Mouse (Mus musculus) adrenal gland, adult 18-20 months (tissue): ENCODE results near the gene Xpnpep3. TPM values are rescaled to one million over a fixed set of nuclear protein-coding genes. Genes with fewer than 3 reads are reported as not detected.

Source experiments
- DNase-seq, 2 experiments: peaks; one replicate each; pipeline ENCODE4 v3.0.0; 2021 to 2022; ENCODE audit warnings: low spot score in 2 of 2
- long read RNA-seq, 2 experiments: library from polyadenylated mRNA; stranded (forward); transcript quantifications; one replicate each; pipeline ENCODE4 v2.0.0; 2021
- total RNA-seq, 2 experiments: library from RNA; stranded (reverse); gene quantifications; 1 replicate in 1 of 2; 2 replicates in 1 of 2; pipeline ENCODE4 v1.2.3; 2021

The Xpnpep3 gene
- total RNA-seq, result 10 to 100 TPM; 28.0 to 30.1 TPM
- long read RNA-seq, experiment 1, full-length matches to known transcripts, result 2 of 10 reads
- long read RNA-seq, experiment 1, partial matches to known transcripts, result 2 of 10 reads
- long read RNA-seq, experiment 1, other reads (novel, unspliced or antisense), result 6 of 10 reads
- long read RNA-seq, experiment 2, full-length matches to known transcripts, result 13 of 24 reads
- long read RNA-seq, experiment 2, partial matches to known transcripts, result 1 of 24 reads
- long read RNA-seq, experiment 2, other reads (novel, unspliced or antisense), result 10 of 24 reads

DNA sequence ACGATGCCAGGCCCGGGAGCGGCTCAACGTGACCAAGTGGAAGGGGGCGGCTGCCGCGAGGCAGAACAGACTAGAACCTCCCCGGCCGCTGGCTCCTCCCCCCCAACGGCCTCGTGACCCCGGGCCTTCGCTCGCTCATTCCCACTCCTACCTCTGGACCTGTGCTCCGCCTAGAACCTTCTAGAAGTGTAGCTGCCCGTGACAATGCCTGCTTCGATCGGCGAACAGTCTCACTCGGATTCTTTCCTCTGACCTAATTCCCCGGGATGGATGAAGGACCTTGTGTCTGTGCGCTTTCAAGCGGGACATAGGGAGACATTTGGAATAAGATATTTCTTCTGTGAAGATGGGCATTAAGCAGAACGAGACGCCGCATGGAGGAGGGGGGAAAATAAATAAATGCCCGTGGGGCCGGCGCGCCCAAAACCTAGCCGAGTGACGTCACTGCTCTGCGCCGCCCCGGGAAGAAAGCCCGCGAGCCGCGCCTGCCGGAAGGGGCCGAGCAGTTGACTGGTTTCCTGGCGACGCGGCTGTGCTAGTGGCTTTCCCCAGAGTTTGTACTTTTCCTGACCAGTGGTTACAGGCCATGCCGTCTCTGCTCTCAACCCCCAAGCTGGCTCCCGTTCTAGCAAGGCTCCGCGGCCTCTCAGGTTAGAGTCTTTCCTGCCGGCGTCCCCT lies at the start of gene Xpnpep3, which contains the start of gene St13:
TSS of gene Xpnpep3 (plus strand) at position 501 of the 678 bp plus-strand sequence.
TSS of gene St13 (minus strand) at position 440 of the 678 bp plus-strand sequence.
- DNase-seq, result peak; percentile 100

DNA sequence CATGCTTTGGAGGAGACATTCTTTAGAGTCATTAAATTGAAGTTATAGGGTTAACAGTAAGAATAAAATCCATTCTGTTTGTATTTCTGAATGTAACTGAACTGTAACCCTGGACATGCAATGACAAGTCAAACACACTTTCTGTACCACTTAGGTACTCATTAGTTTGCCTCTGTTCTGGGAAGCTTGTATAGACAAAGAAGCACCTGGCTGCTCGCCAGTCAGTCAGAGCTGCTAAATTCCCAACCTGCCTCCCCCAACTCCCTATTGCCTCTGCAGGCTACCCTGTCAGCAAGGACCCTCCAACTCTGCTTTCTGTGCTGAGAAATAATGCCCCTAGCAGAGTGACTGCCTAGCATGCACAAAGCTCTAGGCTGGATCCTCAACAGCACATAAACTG lies 49.5 kb upstream of the Xpnpep3 start:
- DNase-seq, result no peak

DNA sequence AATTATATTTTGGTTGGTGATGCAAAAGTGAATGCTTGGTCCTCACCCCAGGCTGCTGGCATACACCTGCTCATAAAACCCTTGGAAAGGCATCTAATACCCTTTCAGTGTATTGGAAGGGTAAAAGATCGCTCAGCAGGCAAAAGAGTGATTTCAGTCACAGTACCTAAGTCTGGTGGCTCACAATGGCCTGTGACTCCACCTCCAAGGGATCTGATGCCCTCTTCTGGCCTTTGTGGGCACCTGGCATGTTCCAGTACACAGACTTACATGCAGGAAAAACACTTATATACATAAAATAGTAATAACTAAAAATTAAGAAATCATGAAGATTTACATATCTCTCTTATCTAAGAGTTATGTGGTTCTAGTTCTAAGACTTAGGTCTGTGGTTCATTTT lies 47.3 kb upstream of the Xpnpep3 start:
- no peak for DNase-seq

DNA sequence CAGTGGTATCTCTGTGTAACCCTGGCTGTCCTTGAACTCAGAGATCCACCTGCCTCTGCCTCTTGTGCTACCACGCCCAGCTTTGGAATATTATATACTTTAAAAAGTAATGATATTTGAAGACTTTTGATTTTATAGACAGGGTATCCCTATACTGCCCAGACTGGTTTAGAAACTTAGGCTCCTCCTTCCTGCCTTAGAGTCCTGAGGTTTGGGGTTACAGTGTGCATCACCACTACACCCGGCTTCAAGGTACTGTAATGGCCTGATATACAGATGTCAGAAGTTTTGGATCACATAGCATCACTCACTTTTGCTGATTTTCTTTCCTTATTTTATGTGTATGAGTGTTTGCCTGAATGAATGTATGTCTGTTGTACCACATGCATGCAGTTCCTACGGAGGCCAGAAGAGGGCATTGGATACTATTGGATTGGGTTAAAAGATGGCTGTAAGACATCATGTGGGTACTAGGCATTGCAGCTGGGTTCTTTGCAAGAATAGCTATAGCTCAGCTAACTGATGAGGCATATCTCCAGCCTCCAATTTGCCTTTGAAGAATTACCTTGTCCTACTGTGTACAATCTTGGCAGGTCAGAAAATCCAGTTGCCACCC lies 44.7 kb upstream of the Xpnpep3 start:
- DNase-seq, result peak in 1 of 2 experiments; percentile 60

DNA sequence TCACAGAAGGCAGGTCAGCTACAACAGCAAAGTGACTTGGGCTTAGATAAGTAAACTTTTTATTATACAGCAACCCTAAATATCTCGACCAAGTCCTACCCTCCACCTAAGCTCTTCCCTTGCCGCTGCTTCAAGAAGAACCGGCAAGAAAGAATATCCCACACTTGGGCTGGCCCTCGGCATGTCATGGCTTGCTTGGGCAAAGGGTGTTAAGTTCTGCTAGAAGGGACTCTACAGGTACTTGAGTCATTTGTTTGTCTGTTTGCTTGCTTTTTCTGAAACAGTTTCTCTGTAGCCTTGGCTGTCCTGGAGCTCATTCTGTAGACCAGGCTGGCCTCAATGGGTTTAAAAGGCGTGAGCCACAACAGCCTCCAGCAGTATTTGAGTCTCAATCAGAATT lies 43.0 kb upstream of the Xpnpep3 start:
- DNase-seq, result no peak

DNA sequence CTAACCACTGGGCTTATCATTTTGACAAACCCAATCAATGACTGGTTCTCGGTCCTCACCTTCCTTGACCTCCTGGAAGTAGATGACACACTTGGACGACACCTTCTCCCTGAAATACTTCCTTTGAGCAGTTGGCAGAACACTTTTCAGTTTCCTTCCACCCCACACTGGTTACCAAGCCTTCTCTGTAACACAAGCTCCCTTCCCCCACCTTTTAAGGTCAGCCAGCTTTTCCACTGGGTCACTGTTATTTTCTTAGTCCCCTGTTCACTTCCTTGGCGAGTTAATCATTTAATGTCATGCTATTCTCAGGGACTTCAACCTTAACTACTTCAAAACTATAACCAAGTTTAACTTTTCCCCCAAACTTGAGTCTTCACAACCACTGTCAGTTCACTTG lies 41.0 kb upstream of the Xpnpep3 start:
- no peak for DNase-seq

DNA sequence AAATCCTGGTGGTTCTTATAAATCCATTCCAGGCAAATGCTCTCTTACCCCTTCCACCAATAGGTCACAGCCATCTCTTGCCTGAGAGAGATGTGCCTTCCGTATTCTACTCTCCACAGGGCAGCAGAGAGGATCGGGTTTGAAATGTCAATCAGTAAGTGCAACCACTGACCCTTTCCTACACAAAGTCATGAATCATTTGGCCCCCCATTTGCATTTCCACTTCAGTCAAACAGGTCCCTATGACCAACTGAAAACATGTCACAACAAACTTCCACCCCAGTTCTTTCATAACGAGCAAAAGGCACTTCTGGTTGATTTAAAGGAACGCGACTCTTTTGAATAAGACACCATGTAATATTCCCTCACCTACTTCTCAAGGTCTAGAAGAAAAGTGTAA lies 40.5 kb upstream of the Xpnpep3 start:
- no peak for DNase-seq

DNA sequence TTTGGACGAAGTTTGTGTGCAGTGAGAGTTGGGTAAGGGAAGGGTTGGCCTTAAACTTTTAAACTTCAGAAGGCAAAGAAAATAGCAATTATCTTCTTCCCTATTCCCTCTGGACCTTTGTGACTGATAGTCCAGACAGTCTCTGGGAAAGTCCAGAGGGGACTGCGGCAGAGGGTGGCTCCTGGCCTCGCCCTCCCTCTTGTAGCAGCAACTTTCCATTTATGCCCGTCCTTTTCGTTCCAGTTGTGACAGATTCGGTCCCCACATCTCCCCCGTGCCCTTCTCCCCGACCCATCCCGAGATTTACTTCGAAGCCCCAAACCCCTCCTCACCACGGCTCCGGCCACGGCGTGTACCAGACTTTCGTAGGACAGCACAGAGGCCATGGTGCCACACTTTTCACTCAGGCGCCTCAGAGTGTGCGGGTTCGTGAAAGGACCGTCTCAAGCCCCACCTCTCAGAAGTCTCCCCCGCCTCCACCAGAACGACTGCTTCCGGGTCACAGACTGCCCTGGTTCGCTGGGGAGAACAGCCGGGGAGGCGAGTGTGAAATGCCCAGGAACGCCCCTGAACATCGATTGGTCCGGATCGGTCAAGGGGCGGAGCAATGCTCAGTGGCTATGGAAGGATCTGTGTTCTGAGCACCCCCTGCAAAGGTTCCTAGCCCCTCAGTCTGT lies 39.5 kb upstream of the Xpnpep3 start, which contains the start of gene Slc25a17:
TSS of gene Slc25a17 (minus strand) at position 468 of the 677 bp plus-strand sequence.
- peak; percentile 87 to 92 for DNase-seq

DNA sequence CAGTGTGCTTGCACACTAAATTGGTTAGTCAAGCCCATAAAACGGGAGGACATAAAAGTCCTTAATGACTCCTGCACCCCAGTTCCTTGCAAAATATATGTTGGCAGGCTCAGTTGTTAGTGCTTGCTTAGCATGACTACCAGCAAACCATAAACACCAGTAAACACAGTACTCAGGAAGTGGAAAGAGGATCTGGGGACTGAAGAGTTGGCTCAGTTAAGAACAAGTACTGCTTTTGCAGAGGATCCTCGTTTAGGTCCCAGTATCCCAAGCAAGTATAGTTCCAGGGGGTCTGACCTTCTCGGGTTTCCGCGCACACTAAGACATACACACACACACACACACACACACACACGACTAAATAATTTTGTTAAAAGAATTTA lies 38.9 kb upstream of the Xpnpep3 start:
- no peak for DNase-seq

DNA sequence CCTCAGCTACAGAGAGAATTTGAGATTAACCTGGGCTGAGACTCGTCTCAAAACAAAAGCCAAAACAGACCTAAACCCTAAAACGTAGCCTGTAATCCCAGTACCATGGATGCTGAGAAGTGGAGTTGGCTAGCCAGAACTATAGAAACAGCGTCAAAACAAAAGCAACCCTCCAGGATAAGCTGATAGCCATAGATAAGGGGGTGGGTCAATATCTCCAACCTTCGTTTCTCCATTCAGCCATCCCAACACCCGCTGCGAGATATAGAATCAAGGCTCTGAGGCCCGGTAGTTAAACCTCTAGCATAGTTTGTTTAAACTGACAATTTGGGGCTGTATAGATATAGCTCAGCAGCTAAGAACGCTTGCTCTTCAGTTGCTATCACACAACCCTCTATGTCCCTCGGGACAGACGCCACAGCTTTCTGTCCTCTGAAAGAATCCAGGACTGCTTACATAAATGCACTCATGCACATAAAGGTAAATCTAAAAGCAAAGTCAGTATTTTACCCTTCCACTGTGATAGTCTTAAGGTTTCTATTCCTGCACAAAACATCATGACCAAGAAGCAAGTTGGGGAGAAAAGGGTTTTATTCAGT lies 38.4 kb upstream of the Xpnpep3 start:
- DNase-seq, result no peak

DNA sequence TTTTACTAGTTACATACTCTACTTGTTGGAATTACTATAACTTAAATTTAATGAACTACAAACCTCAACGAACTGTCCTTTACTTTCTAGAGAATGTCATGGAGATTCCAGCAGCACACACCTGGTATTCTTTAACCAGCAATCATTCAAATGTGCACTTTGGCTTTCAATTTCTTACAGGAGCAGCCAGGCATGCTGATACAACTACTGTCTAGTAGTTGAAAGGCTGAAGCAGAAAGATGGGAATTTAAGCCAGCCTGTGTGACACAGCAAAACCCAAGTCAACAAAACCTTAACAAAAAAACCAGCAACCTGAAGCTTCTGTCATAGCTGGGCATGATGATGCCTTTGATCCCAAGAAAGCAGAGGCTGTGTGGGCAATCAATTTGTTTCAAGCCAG lies 37.4 kb upstream of the Xpnpep3 start:
- no peak for DNase-seq

DNA sequence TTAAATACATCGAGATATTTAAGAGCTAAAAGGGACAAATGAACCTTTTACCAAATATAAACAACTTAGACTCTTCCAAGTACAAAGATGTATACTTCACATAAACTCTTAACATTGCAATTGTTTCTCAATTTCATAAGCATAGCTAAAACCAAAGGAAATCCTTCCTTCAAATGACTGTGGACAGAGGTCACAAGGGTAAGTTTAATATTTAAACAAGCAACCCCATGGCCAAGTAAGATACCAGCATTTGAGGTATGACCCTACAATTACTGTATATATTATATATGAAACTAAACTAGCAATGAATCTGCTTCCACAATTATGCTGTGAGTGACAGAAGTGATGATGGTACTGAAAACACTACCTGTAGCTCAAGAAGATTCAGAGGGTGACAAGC lies 35.7 kb upstream of the Xpnpep3 start:
- no peak for DNase-seq

DNA sequence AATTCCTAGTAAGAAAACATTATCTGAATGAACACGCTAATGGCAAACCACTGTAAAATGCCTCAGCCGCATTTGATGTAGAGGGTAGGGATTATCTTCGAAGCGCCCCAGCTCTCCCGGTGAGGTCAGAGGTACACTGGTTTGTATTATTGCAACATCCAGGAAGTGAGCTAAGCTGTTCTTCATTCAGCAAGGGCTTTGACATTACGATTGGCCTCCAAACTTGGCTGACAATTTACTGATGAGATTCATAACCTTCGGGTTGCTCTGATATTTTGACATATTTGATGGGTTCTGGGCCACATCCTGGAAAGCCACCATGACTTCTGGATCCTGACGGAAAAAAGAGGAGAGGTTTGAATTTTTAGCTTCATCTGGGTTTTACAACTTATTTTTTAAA lies 34.7 kb upstream of the Xpnpep3 start:
- no peak for DNase-seq

DNA sequence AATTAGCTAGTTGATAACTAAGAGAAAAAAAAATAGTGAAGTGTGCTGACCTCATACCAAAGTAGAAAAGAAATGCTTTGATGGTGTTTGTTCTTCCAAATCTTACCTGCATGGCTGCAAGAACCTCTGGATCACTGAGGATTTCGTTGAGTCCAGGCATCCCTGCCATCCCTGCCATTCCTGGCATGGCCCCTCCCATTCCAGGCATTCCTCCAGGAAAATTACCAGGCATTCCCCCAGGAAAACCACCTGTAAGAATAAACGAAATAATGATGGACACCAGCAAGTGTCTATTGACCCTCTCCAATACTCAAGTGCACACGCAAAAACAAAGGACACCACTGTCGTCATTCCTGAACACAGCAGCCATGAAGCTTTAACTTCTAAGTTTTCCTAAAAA lies 33.7 kb upstream of the Xpnpep3 start:
- DNase-seq, result no peak

DNA sequence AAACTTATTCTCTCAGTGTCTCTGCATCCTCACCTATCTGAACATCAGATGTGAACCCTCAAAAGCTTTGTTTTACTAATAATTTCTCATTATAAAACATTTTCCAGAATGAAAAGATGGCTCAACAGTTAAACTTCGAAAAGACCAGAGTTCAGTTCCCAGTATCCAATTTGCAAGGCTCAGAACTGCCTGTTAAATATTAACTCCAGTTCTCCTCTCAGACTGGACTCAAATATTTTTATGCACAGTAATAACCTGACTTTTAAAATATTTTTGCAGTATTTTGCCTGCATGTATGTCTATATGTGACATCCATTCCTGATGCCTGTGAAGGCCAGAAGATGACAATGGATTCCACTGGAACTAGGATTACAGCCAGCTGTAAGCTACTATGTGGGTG lies 31.3 kb upstream of the Xpnpep3 start:
- no peak for DNase-seq

DNA sequence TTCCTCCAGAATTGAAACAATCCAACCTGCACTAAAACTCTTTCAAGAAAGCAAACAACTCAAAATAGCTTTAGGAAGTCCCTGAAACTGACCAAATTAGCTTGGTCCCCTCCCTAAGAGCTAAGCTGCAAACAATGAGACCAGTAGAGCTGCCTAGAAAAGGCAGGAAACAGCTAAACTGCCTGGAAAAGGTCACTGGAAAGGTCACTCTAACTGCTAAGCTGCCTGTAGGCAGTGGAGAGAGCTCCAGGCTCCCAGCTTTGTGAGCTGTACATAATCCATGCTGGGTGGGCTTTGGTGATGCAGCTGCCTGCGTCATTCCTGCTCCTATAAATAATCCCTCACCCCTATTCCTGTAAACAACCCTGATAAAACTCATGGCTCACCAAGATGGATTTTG lies 29.6 kb upstream of the Xpnpep3 start:
- DNase-seq, result no peak

DNA sequence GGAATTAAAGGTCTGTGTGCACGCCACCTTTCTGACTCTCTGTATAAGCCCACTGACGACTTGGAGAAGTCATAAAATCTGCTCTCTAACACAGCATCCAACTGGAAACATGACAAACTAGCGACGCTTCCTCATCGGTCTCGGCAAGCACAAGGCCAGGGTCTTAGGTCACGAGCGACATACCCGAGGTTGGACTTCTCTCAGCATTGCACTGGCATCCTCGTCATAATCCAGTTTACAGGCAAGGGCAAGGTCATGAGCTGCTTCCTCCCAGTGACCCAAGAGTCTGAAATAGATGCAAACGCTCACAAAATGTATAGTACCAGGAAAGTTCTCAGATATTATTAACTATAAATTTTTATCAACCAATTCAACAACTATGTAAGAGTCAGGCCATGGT lies 25.3 kb upstream of the Xpnpep3 start:
- DNase-seq, result no peak

DNA sequence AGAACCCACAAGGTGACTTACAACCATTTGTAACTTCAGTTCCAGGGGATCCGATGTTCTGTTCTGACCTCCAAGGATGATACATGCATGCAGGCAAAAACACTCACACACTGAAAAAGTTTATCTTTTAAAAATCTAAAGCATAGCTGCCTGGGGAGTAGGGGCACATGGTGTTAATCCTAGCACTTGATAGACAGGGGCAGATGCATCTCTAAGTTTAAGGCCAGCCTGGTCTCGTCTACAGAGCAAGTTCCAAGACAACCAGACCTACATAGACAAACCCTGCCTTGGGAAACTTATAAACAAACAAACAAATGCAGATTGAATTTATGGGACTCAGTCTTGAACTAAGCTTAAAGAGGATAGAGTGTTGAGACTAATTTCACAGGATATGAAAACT lies 21.1 kb upstream of the Xpnpep3 start:
- DNase-seq, result no peak

DNA sequence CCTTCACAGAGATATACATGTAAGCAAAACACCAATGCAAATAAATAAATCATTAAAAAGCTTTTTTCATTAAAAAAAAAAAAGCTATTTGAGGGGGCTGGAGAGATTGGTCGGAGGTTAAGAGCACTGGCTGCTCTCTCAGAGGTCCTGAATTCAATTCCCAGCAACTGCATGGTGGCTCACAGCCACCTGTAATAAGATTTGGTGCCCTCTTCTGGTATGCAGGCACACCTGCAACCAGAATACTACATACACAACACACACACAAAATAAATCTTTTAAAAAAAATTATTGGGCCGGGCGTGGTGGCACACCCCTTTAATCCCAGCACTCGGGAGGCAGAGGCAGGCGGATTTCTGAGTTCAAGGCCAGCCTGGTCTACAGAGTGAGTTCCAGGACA lies 13.6 kb upstream of the Xpnpep3 start:
- DNase-seq, result no peak

DNA sequence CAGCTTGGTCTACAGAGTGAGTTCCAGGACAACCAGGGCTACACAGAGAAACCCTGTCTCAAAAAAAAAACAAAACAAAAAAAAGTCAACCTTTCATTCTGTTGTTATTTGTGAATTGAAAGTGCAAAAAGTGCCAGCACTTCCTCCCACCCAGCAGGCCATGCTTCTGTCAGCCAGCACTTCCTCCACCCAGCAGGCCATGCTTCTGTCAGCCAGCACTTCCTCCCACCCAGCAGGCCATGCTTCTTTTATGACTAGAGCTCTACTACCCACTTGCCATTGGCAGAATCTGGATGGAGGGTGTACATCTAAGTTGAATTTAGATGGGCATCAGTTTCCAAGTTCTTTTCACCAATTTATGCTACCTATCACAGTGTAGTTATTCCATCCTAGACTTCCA lies 6.9 kb upstream of the Xpnpep3 start:
- no peak for DNase-seq

DNA sequence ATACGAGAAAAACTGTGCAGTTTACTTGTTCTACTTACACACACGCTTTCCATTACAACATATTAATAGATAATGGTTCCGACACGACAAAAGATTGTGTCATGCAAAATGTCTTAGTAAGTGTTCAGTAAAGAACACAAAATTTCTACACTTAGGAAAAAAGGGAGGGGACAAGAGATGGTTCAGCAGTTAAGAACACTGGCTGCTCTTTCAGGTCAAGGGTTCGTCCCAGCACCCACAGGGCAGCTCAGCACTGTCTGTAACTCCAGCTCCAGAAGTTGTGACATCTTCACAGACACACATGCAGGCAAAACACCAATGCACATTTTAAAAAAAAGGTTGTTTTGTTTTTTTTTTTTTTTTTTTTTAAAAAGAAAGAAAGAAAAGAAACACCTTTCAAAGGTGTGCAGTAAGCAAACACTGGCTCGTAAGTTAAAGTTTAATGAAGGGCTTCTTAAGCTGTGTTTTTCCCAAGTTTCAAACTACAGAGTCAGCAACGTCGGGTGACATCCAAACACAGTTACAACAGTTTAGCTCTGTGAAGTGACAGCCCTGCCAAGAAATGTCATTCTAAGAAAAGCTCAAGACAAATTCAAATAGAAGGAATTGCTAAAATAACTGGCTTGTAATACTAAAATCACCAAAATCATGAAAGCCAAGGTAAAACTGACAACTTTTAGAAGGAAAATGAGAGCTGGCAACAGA lies 5.6 kb upstream of the Xpnpep3 start:
- DNase-seq, result no peak
